Mouse (Mus musculus) frontal cortex, postnatal 14 days (tissue): ENCODE results near the gene Dpp4.

ENCODE experiments used
- DNase-seq, 2 experiments: peaks; one replicate each; pipeline ENCODE4 v3.0.0; 2022; ENCODE audit warnings: low spot score in 2 of 2

The Dpp4 gene

DNA sequence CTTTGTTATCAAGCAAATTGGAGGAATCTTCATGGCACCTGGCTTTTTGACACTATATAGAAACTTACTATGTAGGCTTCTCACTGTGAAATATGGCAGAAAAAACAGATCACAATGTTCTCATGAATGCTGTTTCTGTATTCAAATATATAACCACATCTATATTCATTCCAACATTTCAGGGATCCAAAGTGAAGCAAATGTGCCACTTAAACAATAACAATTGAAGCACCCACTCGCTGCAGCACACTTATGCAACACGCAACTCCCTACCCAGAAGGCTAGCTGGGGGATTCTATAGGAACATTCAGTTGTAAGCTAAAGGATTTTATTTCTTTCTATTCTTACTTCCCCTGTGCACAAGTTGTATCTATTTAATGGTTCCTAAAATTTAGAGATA, 110.3 kb downstream of the Dpp4 start:
- no peak for DNase-seq

DNA sequence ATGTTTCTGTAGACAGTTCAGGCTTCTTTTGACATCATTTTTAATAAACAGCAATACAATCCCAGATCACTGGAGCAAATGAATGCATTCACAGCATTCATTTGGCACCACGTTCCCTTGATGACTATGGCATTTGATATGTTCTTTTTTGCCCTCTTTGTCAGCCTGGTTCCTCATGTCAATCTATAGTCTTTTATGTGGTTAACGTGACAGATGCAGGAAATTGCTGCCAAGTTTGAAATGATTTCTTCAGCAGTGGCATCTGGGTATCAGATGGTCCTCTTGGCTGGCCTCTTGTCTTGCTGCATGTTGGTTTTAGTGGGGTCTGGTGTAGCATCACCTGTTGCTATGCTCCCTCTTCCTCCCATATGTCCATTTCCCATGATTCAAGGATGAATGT, 118.2 kb downstream of the Dpp4 start:
- DNase-seq = no peak

DNA sequence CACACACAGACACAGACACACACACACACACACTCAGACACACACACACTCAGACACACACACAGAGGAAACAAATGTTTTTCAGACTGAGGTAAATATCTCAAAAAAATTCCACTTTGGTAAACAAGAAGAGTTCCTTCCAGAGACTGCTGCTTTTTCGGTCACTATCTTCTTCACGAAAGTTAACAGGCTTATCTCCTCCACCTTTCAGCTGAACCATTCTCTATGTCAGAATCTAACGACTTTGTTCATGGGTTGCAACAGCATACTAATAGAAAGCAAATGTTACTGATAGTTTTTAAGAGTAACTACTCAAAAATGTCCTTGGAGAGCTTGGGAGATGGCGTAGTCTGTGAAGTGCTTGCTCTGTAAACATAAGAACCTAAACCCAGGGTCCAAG, 124.5 kb downstream of the Dpp4 start:
- no peak for DNase-seq

DNA sequence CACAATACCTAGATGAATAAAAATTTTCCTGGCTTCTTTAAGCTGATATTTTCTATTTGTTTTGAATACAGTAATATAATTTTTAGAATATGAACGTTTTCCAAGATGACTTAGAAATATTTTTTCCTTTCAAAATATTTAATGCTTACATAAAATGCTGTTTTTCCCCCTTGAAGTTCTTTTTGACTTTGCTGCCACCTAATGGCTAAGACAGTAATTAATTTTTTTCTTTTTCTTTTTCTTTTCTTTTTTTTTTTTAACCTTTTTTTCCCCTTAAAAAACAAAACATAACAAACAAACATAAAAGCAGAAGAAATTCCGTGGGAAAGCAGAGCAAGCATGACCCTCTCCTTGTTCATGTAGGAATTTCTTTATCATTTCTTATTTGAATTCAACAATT, 126.2 kb downstream of the Dpp4 start:
- no peak for DNase-seq

DNA sequence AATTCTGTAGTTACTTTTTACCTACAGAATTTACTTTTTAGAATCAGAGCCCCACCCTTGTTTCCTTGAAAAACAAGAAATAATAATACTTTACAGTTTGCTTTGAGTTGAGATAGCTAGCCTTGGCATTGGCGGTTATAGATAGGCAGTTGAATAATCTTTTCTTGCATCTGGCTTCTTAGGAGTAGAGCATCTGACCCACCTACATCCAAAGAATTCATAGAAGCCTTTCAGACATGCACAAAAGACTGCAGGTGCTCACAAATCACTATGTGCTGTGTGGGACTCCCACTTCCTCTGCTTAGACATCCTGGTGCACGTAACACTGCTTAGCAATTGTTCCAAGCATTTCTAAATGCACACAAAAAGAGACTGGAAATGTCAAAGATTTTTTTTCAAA, 127.0 kb downstream of the Dpp4 start:
- no peak for DNase-seq
